Mouse (Mus musculus) neural tube, embryonic 12.5 days (tissue): Measurements from ENCODE around the gene Lasp1. TPM values are rescaled to one million over a fixed set of nuclear protein-coding genes. Genes with fewer than 3 reads are reported as not detected.

Experiments
- ATAC-seq: fragments of 200-750 bp; cut with Nextera tagmentation; 2 replicates; pipeline ENCODE4 v1.8.0; 2017; ENCODE audit warnings: low read depth, mild to moderate bottlenecking, moderate TSS enrichment, moderate library complexity; ENCODE audit not compliant: low FRiP score
- H3K27ac ChIP-seq: fragments of 300-500 bp; sonication (generic); 2 replicates; pipeline ENCODE4 v1.5.1; 2016
- H3K27me3 ChIP-seq: fragments of 300-500 bp; sonication (generic); replicated peaks from 2 replicates; pipeline ENCODE4 v1.6.1; 2016; ENCODE audit warnings: mild to moderate bottlenecking
- H3K36me3 ChIP-seq: fragments of 300-500 bp; sonication (generic); 2 replicates; pipeline ENCODE4 v1.6.1; 2016; ENCODE audit warnings: mild to moderate bottlenecking
- H3K4me1 ChIP-seq: fragments of 300-500 bp; sonication (generic); 2 replicates; pipeline ENCODE4 v1.6.1; 2016
- H3K4me2 ChIP-seq: fragments of 300-500 bp; sonication (generic); replicated peaks from 2 replicates; pipeline ENCODE4 v1.6.1; 2016; ENCODE audit warnings: mild to moderate bottlenecking
- H3K4me3 ChIP-seq: fragments of 300-500 bp; sonication (generic); 2 replicates; pipeline ENCODE4 v1.5.1; 2016
- H3K9ac ChIP-seq: fragments of 300-500 bp; sonication (generic); 2 replicates; pipeline ENCODE4 v1.6.1; 2016; ENCODE audit warnings: mild to moderate bottlenecking
- H3K9me3 ChIP-seq: fragments of 300-500 bp; sonication (generic); 2 replicates; pipeline ENCODE4 v1.6.1; 2016; ENCODE audit warnings: mild to moderate bottlenecking
- WGBS: fragments of 180-500 bp; shearing (Covaris S2); methylation state at CpG from one replicate; pipeline ENCODE4 v1.1.7; 2016; 5-methylcytosine and 5-hydroxymethylcytosine counted together
- polyA plus RNA-seq: library from polyadenylated mRNA; unstranded; fragments of >200 nt; fragmentation: Nextera tagmentation; extraction: Ambion mirVana; gene quantifications from 2 replicates; pipeline ENCODE4 v1.2.1, GENCODE M21; 2016

Gene Lasp1
- polyA plus RNA-seq, 1 experiment from 2014 or later: 105 TPM

DNA sequence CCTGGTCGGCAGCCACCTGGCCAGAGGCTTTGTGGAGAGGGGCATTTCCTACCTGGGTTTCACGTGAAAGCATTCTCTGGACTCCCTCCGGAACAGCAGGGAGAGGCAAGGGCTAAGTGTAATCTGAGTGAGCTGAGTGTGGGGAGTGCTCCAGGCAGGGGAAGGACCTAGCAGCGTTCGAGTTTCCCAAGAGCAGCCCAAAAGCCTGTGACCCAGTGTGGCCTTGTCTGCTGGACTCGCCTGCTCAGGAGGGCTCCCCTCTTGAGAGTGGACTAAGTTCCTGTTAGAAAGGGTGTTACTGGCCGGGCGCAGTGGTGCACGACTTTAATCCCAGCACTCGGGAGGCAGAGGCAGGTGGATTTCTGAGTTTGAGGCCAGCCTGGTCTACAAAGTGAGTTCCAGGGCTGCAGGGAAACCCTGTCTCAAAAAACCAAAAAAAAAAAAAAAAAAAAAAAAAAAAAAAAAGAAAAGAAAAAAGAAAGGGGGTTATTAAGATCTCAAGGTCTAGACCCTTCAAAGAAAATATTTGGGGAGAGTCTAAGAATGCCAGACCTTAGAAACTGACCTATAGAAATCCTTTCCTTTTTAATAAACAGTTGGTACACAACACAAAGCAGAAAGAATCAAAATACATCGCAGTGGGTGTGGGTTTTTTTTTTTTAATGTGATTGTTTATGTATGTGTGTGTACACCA, 40.8 kb downstream of the Lasp1 start:
- no peak overlapping the region for H3K27ac ChIP-seq
- H3K4me3 ChIP-seq: no peak overlapping the region
- H3K9ac ChIP-seq: no peak overlapping the region

GRCm38 (mm10) chr11:97840135-97840490, 41.3 kb downstream of the Lasp1 start:
- ATAC-seq: no peak
- WGBS: 67% methylated on average over 2 of the region's 2 CpGs
- Histone ChIP-seq H3K4me2 (peak overlapping the region; percentile 59), H3K27me3 (no peaks in the 10 kb centered on the region), H3K27ac (peak overlapping the region; percentile 80; the same call in 1 of the 2 replicates), H3K4me1 (peaks cover 14% of the 10 kb centered on the region), H3K9me3 (no peaks in the 10 kb centered on the region), H3K9ac (no peak overlapping the region), H3K4me3 (no peak overlapping the region; the same call in 1 of the 2 replicates), H3K36me3 (peaks cover 22% of the 10 kb centered on the region)

More for the DNA sequence above, 40.8 kb downstream of the Lasp1 start:
- peaks cover 27% of the 10 kb centered on the region for H3K36me3 ChIP-seq
- H3K9me3 ChIP-seq: no peaks in the 10 kb centered on the region
- H3K27me3 ChIP-seq: no peaks in the 10 kb centered on the region
- H3K4me2 ChIP-seq: no peak overlapping the region
- 61% methylated on average over 11 of the region's 11 CpGs for WGBS
- ATAC-seq: no peak
- H3K4me1 ChIP-seq: peaks cover 14% of the 10 kb centered on the region

DNA sequence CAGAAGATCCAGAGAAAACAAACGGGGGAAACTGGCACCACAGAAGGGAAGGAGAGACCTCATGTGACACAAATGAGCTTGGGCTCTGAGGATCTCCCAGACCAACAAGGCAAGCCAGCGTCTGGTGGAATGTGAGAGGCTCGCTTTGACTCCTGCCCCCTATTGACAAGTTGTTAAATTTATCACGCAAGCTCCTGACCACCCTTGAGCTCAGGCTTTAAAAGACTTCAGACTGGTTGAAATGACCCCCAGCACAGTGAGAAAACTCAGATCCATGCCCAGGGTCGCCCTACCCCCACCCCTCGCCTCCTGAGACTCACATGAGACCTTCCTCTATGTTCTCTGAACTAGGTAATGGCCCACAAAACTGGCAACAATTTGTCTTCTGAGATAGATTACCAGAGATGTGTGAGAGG, 41.7 kb downstream of the Lasp1 start, which contains the start of gene B230217C12Rik:
TSS of gene B230217C12Rik (plus strand) at position 242 of the 416 bp plus-strand sequence.
- peak within 1 kb of the TSS; percentile 59 for H3K4me2 ChIP-seq
- 0% methylated on average over 6 of the region's 6 CpGs for WGBS
- H3K9me3 ChIP-seq: no peaks in the 10 kb centered on the region
- H3K27me3 ChIP-seq: no peaks in the 10 kb centered on the region
- H3K4me3 ChIP-seq: peak within 1 kb of the TSS; percentile 52
- no peak for ATAC-seq
- H3K4me1 ChIP-seq: peaks cover 14% of the 10 kb centered on the region
- peak within 1 kb of the TSS; percentile 80 for H3K27ac ChIP-seq
- H3K36me3 ChIP-seq: peaks cover 18% of the 10 kb centered on the region
- peak within 1 kb of the TSS; percentile 61 for H3K9ac ChIP-seq

DNA sequence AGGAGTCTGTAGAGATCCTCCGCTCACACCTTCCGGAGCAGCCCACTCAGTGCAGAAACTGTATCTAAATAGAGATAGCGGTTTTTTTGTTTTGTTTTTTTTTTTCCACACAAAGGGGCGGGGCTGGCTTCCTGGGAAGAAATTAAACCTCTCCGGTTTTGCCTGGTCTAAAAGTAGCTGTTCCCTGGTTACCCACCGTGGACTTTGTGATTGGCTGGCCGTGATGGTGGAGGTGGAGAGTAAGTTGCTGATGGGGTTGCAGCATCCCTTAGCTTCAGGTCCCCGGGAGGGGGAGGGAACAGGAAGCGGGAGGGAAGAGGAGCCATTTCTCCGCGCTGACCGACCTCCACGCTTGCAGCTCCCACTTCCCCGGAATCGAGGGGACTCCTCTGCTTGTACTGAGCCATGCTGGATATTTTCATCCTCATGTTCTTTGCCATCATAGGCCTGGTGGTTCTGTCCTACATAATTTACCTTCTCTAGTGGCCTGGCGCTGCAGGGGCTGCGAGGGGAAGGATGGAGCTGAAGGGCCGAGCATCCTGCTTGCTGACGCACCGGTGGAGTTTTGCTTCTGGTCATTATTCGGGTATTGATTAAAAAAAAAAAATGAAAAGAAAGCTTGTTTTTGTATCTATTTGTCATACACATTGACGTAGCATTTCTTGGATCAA, 42.3 kb downstream of the Lasp1 start:
- peak; percentile 74 for ATAC-seq
- H3K4me1 ChIP-seq: peaks cover 14% of the 10 kb centered on the region
- peak overlapping the region; percentile 80 for H3K27ac ChIP-seq
- H3K9me3 ChIP-seq: no peaks in the 10 kb centered on the region
- 2% methylated on average over 22 of the region's 22 CpGs for WGBS
- no peaks in the 10 kb centered on the region for H3K27me3 ChIP-seq
- peak overlapping the region; percentile 52 for H3K4me3 ChIP-seq
- peaks cover 13% of the 10 kb centered on the region for H3K36me3 ChIP-seq
- peak overlapping the region; percentile 59 for H3K4me2 ChIP-seq
- peak overlapping the region; percentile 61 for H3K9ac ChIP-seq

DNA sequence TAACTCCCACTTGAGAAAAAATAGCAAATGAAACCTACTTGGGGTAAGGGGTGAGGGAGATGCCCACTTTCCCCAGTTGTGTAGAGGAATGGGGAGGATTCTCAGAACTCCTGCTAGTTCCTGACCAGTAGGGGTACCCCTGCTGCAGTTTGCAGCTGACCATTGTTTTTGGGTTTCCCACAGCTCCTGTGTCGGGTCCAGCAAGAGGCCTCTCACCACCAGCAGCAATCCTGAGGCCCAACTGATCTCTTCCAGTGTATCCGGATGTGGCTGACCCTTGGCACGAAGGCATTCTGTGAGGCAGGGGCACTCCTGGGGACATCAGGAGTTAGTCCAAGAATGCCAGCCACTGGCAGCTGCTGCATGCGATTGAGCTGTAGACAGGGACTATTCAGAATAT, 43.2 kb downstream of the Lasp1 start:
- 34% methylated on average over 4 of the region's 4 CpGs for WGBS
- Histone ChIP-seq H3K9ac (peak overlapping the region; percentile 38), H3K36me3 (peaks cover 4% of the 10 kb centered on the region), H3K27me3 (no peaks in the 10 kb centered on the region), H3K9me3 (no peaks in the 10 kb centered on the region), H3K4me3 (peak overlapping the region; percentile 19), H3K4me2 (peak overlapping the region; percentile 59), H3K27ac (no peak overlapping the region), H3K4me1 (peaks cover 14% of the 10 kb centered on the region)
- ATAC-seq: no peak

DNA sequence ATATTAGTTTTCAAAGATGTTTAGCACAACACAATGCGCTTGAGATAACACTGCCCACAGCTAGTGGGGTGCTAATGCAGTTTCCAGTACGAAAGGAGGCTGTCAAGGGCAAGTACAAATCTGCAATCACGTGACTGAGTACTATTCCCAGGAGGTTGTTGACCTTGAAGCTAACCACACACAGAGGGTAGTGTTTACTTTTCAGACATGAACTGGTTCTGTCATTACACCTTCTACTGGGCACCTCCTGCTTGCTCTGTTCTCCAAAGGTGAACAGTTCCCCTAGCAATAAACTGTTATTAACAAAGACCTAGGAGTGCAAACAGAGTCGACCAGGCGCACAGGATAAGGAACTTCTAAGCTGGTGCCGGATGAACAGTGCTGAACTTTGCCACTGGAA, 51.6 kb downstream of the Lasp1 start:
- Histone ChIP-seq H3K4me3 (no peak overlapping the region), H3K36me3 (no peaks in the 10 kb centered on the region), H3K27me3 (no peaks in the 10 kb centered on the region), H3K27ac (no peak overlapping the region), H3K9me3 (no peaks in the 10 kb centered on the region), H3K4me1 (no peaks in the 10 kb centered on the region), H3K4me2 (no peak overlapping the region), H3K9ac (no peak overlapping the region)
- ATAC-seq: no peak
- 74% methylated on average over 6 of the region's 6 CpGs for WGBS

DNA sequence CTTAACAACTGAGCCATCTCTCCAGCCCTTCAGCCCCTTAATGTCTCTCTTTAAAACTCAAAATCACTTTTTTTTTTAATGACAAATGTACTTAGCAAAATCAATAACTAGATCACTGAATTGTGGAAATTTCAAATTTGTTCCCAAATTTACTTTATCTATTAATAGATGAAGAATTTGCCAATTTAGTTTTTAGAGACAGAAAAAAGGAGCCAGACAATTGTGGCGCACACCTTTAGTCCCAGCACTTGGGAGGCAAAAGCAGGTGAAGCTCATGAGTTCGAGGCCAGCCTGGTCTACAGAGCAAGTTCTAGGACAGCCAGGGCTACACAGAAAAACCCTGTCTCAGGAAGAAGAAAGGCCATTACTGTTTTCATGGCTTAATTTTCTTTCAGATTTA, 52.8 kb downstream of the Lasp1 start:
- Histone ChIP-seq H3K4me1 (no peaks in the 10 kb centered on the region), H3K27ac (no peak overlapping the region), H3K9me3 (no peaks in the 10 kb centered on the region), H3K27me3 (no peaks in the 10 kb centered on the region), H3K4me2 (no peak overlapping the region), H3K9ac (no peak overlapping the region), H3K36me3 (no peaks in the 10 kb centered on the region), H3K4me3 (no peak overlapping the region)
- 88% methylated on average over 2 of the region's 2 CpGs for WGBS
- no peak for ATAC-seq

- WGBS: 90% methylated on average over 2 of the region's 2 CpGs
- no peak for ATAC-seq
- H3K9ac ChIP-seq: no peak overlapping the region
- no peaks in the 10 kb centered on the region for H3K27me3 ChIP-seq
- no peaks in the 10 kb centered on the region for H3K36me3 ChIP-seq
- no peak overlapping the region for H3K4me2 ChIP-seq
- H3K27ac ChIP-seq: no peak overlapping the region
- H3K4me1 ChIP-seq: no peaks in the 10 kb centered on the region
- no peak overlapping the region for H3K4me3 ChIP-seq
- no peaks in the 10 kb centered on the region for H3K9me3 ChIP-seq
Measured at GRCm38 (mm10) chr11:97855473-97855872, 56.7 kb downstream of the Lasp1 start.

DNA sequence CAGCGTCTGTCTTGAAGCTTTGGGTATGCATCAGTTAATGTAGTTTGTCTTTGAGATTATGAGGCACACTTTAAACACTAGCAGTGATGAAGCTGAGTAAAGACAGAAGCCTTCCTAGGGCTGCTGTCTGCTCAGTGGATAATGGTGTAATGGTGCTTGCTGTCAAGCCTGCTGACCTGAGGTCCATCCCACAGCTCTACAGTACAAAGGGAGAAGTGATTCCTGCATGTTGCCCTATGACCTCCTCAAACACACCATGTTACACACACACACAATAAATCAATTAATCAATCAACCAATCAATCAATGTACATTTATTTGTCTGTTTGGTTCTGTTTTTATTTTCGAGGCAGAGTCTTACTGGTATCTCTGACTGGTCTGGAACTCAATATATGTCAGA, 63.3 kb downstream of the Lasp1 start:
- Histone ChIP-seq H3K27me3 (no peaks in the 10 kb centered on the region), H3K9me3 (no peaks in the 10 kb centered on the region), H3K9ac (no peak overlapping the region), H3K27ac (no peak overlapping the region), H3K36me3 (no peaks in the 10 kb centered on the region), H3K4me2 (no peak overlapping the region), H3K4me1 (no peaks in the 10 kb centered on the region), H3K4me3 (no peak overlapping the region)
- ATAC-seq: no peak
- WGBS: 76% methylated on average over 2 of the region's 2 CpGs

DNA sequence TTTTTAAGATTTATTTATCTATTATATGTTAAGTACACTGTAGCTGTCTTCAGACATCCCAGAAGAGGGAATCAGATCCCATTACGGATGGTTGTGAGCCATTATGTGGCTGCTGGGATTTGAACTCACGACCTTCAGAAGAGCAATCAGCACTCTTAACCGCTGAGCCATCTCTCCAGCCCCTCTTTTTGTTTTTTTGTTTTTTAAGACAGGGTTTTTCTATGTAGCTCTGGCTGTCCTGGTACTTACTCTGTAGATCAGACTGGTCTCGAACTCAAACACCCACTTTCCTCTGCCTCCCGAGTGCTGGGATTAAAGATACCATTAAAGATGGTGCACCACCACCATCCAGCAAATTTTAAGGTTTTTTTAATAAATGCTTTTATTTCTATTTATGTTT, 66.6 kb downstream of the Lasp1 start:
- no peak for ATAC-seq
- no peaks in the 10 kb centered on the region for H3K4me1 ChIP-seq
- no peak overlapping the region for H3K27ac ChIP-seq
- no peak overlapping the region for H3K4me3 ChIP-seq
- no peaks in the 10 kb centered on the region for H3K36me3 ChIP-seq
- no peaks in the 10 kb centered on the region for H3K9me3 ChIP-seq
- H3K9ac ChIP-seq: no peak overlapping the region
- 86% methylated on average over 5 of the region's 5 CpGs for WGBS
- no peak overlapping the region for H3K4me2 ChIP-seq
- no peaks in the 10 kb centered on the region for H3K27me3 ChIP-seq

DNA sequence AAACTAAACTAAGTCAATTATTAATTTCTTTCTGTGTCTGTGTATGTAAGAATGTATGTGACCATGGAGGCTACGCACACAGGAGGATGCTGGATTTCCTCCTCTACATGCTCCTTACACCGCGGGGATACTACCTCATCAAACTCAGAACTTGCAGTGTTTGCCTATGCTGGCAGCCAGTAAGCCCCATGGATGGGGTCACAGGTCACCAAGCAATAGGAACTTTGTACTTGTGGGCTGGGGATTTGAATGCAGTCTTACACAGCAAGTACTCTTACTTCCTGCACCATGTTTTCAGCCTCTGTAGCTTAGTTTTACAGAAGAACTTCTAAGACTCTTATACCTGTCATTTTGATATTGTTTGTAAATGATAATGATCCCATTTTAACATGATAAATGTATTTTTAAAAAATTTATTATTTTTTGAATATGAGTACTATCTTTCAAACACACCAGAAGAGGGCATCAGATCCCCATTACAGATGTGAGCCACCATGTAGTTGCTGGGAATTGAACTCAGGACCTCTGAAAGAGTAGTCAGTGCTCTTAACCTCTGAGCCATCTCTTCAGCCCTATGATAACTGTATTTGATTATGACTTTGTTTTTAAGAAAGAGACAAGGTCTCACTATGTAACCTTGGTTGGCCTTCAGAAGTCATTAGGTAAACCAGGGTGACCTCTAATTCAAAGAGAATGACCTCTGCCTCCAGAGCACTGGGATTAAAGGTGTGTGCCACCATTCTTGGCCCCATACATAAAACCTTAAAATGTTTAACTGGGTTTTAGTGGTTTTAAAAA, 67.5 kb downstream of the Lasp1 start:
- Histone ChIP-seq H3K27ac (no peak overlapping the region), H3K9ac (no peak overlapping the region), H3K4me2 (no peak overlapping the region), H3K27me3 (no peaks in the 10 kb centered on the region), H3K4me3 (no peak overlapping the region), H3K9me3 (no peaks in the 10 kb centered on the region), H3K36me3 (no peaks in the 10 kb centered on the region), H3K4me1 (no peaks in the 10 kb centered on the region)
- WGBS: 88% methylated on average over 3 of the region's 3 CpGs
- no peak for ATAC-seq

DNA sequence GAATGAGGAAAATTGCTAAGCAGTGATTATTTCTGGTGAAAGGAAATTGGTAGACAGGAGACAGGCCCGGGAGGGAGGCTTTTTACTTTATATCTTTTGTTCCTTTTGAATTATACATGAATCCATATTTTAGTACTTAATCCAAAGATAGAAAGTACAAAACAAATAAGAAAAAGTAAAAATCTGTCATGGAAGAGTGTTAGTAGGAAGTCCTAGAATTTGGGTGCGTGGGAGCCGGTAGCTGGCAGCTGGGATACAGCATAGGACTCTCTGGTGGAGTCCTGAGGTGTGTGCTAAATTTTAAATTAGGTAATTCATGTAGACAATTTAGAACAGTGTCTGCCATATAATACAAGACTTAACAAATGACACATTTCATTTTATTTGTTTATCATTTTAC, 68.8 kb downstream of the Lasp1 start:
- Histone ChIP-seq H3K9me3 (no peaks in the 10 kb centered on the region), H3K4me1 (no peaks in the 10 kb centered on the region), H3K27ac (no peak overlapping the region), H3K4me3 (no peak overlapping the region), H3K36me3 (no peaks in the 10 kb centered on the region), H3K27me3 (no peaks in the 10 kb centered on the region), H3K9ac (no peak overlapping the region), H3K4me2 (no peak overlapping the region)
- ATAC-seq: no peak
- WGBS: 89% methylated on average over 3 of the region's 3 CpGs
